Mouse (Mus musculus): ENCODE measurements around the gene Pde4c.

Gene Pde4c

DNA sequence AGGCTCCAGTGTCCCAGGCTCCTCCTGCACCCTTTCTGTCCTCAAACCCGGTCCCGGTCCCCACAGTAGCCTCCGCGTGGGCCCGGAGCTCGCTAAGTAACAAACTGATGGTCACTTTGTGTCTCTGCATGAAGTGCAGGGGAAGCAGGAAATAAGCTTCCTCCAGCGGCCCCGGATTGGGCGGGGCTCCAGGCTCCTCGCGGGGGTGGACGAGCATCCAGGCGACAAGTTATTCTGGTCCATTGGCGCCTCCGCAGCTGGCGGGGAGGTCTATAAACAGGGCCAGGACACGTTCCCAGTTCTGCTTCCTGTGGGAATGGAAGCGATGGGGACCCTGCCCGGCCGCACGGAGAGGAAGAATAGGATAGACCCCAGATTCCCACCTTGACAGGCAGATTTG, 29.6 kb downstream of the Pde4c start:
- peak; percentile 91 to 95 for DNase-seq

DNA sequence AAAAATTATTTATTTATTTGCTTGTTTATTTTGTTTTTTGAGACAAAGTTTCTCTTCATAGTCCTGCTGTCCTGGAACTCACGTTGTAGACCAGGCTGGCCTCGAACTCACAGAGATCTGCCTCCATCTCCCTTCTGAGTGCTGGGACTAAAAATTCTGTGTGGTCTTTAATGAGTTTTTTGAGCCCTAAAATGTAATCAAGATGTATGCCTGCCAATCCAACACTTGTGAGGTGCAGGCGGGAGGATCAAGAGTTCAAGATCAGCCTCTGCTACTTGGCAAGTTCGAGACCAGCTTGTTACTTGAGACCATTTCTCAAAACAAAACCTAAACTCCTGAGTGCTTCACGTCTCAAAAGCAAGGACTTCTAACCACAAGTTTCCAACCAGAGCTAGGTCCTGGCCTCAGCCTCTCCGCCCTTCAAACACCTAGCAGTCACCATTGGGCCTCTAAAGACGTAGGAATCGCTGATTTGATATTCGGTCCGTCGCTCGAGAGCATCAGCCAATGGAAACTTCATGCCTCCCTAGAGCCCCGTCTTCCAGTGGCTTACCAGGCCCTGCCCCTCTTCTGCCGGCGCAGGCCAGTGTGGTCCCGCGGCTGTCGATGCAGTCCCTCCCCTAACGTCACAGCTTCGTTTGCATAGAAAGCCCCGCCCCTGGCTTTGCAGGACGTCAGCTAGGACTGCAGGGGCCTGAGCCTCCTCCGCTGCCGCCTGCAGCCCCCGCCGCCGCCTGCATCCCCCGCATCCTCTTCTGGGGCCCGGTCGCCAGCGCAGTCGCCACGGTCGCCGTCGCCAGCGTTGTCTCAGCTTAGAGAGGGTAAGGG, 30.7 kb downstream of the Pde4c start, which contains the start of gene Rab3a:
Gene Rab3a (plus strand): TSS at position 637 of the 828 bp plus-strand sequence.
- peak; percentile 99 for DNase-seq

DNA sequence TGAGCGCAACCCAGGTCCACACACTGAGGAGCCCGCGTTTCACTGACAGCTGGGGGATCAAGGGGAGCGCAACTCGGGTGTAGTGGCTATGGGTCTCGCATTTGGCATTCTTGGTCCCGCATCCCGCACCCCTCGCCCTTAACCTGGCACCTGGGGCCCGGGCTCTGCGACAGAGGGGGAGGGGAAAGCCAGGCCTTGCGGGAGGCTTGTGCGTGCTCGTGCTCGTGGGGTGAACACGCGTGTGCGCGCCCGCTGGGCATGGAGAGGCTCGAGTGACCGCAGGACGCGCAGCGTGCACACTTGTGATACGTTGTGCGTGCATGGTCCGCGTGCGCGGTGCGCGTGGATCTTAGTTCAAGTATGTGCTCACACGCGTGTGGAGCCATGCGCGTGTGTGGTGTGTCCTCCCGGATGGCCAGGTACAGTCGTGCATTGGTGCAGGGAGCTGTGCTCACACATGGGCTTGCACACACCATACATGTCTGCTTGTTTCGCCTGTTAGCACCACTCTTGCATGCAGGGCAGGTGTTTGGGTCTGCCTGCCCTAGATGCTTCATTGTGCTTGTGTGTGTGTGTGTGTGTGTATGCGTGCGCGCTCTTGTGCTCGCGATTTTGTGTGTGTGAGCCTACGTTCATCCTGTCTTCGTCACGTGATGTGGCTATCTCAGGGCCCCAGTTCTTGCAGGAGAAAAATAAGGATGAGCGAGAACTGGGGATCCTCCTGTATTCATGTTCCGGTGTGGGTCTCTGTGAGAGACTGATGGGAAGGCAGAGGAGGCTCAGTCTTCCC, 31.5 kb downstream of the Pde4c start:
- DNase-seq = peak in 1 of 2 experiments; percentile 62

GRCm38 (mm10) chr8:70755661-70756475, 32.3 kb downstream of the Pde4c start:
- peak in 1 of 2 experiments; percentile 6 for DNase-seq

GRCm38 (mm10) chr8:70756476-70757040, 33.0 kb downstream of the Pde4c start:
- DNase-seq = no peak

GRCm38 (mm10) chr8:70757523-70758307, 34.2 kb downstream of the Pde4c start:
- no peak for DNase-seq

DNA sequence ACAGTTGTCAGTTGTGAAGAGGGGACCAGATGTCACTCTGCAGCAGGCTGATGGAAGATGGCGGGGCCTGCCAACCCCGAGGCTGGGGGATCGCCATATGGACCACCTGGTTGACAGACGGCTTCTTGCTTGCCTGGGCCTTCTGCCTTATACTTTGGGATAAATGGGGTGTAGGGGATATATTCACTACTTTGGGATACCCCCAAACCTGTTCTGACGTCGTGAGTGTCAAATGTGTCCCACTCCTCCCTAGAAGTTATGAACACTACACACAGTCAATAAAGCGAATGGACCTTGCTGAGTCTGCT, 34.7 kb downstream of the Pde4c start:
- no peak for DNase-seq

GRCm38 (mm10) chr8:70758616-70759561, 35.4 kb downstream of the Pde4c start:
- DNase-seq = peak; percentile 77 to 82

GRCm38 (mm10) chr8:70760350-70760749, 36.8 kb downstream of the Pde4c start:
- no peak for DNase-seq

GRCm38 (mm10) chr8:70760775-70761406, 37.4 kb downstream of the Pde4c start, which contains the start of gene Mpv17l2:
Gene Mpv17l2 (minus strand): TSS chr8:70760946.
- peak; percentile 99 for DNase-seq

- no peak for DNase-seq
These were observed 38.6 kb downstream of the Pde4c start for GRCm38 (mm10) chr8:70762118-70762517.

GRCm38 (mm10) chr8:70763354-70763753, 39.8 kb downstream of the Pde4c start:
- DNase-seq = no peak

DNA sequence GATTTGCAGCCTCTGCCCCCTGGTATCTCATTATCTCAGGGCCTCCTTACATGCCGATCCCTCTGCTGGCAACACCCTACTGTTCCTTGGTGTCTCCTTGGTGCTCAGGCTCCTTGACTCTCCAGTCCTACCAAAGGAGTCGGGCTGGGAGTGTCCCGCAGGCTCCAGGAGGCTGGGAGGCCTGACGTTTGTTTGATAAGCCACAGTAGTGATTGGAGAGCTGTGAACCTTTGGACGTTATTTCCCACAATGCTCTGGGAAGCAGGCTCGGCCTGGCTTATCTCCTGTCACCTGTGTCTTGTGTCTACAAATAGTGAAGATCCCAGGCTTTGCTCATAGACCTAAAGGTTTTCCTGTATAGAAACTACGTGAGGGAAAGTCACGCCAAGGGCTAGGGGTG, 40.5 kb downstream of the Pde4c start:
- no peak for DNase-seq

DNA sequence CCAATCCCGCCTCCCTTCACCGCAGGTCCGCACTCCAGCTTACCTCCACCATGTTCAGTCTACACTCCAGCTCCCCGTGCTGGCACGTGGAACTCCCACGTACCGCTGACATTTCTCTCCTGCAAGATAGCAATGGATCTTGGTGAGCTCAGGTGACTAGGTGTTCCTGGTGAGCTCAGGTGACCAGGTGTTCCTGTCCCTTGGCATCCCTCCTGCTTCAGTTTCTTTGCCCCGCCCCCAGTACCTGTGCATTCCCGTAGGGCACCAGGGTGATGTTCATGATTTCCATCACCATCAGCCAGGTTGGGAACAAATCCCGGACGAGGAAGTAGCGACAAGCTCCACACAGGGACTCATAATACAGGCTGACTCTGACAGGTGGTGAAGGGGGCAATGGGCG, 41.2 kb downstream of the Pde4c start:
- no peak for DNase-seq

DNA sequence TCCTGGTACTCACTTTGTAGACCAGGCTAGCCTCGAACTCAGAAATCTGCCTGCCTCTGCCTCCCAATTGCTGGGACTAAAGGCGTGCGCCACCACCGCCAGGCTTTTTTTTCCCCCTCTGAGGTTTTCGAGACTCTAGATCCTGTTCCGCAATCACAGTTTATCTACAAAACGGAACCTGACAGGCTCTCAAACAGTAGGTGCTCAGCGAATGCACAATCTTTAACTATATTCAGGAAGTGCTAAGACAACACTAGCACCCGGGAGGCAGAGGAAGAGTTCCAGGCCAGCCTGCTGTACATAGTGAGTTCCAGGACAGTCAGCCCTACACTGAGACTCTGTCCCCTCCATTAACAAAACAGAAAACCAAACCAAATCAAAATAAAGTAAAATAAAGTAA, 41.8 kb downstream of the Pde4c start:
- no peak for DNase-seq

- DNase-seq = peak in 1 of 2 experiments; percentile 71
These were observed 42.5 kb downstream of the Pde4c start for GRCm38 (mm10) chr8:70765838-70766570.

DNA sequence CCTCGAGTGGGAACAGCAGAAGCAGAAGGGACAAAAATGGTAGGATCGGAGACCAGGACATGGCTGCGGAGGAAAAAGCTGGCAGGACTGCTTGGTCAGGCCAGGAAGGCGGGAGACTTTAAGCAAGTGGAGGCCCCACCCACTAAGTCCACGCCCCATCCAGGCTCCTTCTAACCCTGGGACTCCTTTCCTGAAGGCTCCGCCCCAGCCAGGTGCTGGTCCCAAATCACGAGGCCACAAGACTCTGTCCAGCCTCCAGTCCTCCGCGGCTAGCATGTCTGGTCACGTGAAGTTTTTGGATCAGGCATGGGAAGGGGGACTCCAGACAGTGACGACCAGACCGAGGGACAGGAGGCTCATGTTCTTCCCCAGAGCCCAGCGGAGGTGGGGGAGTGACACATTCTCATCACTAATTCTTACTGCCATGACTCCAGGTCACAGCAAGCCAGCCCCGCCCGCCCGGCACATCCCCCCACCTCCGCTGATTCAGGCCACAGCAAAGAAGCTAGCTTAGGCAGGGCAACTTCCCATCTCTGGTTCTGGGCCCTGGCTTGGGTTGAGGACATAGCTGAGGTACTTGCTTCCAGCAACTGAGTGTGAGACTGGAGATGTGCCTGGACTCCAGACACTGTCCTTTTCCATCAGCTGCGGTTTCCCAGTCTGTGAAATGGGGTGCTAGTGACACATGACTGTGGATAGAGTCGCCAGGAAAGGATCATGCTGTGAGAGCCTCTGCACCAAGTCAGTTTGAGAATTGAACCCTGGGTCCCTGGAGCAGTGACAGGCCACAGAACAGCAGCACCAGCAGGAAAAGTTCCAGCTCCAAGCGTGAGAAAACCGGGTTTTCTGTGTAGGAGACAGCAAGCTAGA, 43.3 kb downstream of the Pde4c start:
- peak; percentile 93 to 95 for DNase-seq

DNA sequence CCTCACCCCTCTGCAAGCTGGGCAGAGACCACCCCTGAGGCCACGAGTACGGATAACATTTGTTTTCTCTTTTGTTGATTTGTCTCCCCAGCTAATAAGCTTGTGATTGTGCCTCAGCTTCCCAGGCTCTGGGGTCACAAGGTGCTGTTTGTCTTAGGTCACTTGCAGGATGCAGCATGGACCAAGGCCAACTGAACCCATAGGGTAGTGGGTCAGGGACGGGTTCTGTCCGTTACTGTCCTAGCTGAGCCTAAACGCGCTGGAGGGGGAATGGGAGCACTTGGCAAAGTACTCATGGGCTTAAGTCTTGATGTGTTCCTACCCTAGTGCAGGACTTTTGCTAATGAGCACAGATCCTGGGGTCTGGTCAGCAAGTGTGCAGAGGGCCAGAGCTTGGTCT, 44.0 kb downstream of the Pde4c start:
- DNase-seq = no peak
